Mouse (Mus musculus) embryonic facial prominence, embryonic 13.5 days (tissue): ENCODE measurements at regions not wholly inside any gene's neighbourhood (a gene's known extent, or its start where the extent isn't known, plus 50 kb on each side); places are given as distances from the start of the nearest gene placed in this dataset.
A peak's percentile ranks its signal among the peaks of the same experiment; 100 is the strongest.
"Not testable (repeated sequence)": the region's sequence is repeated elsewhere in the genome, so short reads cannot be mapped to it uniquely, and the experiment has no call there.

ENCODE experiments used
- ATAC-seq: fragments of 200-750 bp; cut with Nextera tagmentation; 2 replicates; pipeline ENCODE4 v1.8.0; 2017; ENCODE audit warnings: low read depth; ENCODE audit not compliant: insufficient number of reproducible peaks, insufficient read depth, low FRiP score, low TSS enrichment
- H3K27ac ChIP-seq: fragments of 300-500 bp; sonication (generic); 2 replicates; pipeline ENCODE4 v1.5.1; 2015; ENCODE audit warnings: moderate library complexity, mild to moderate bottlenecking, inconsistent platforms
- H3K27me3 ChIP-seq: fragments of 300-500 bp; sonication (generic); 2 replicates; pipeline ENCODE4 v1.6.1; 2015; ENCODE audit warnings: mild to moderate bottlenecking, inconsistent platforms
- H3K36me3 ChIP-seq: fragments of 300-500 bp; sonication (generic); 2 replicates; pipeline ENCODE4 v1.6.1; 2015; ENCODE audit warnings: mild to moderate bottlenecking, inconsistent platforms
- H3K4me1 ChIP-seq: fragments of 300-500 bp; sonication (generic); 2 replicates; pipeline ENCODE4 v1.6.1; 2015; ENCODE audit warnings: inconsistent platforms
- H3K4me2 ChIP-seq: fragments of 300-500 bp; sonication (generic); 2 replicates; pipeline ENCODE4 v1.6.1; 2015; ENCODE audit warnings: moderate library complexity, mild to moderate bottlenecking, inconsistent platforms
- H3K4me3 ChIP-seq: fragments of 300-500 bp; sonication (generic); 2 replicates; pipeline ENCODE4 v1.5.1; 2015; ENCODE audit warnings: mild to moderate bottlenecking, inconsistent platforms
- H3K9ac ChIP-seq: fragments of 300-500 bp; sonication (generic); 2 replicates; pipeline ENCODE4 v1.6.1; 2015; ENCODE audit warnings: mild to moderate bottlenecking, inconsistent platforms
- H3K9me3 ChIP-seq: fragments of 300-500 bp; sonication (generic); 2 replicates; pipeline ENCODE4 v1.6.1; 2016; ENCODE audit warnings: inconsistent platforms
- WGBS: fragments of 180-500 bp; shearing (Covaris S2); methylation state at CpG from one replicate; pipeline ENCODE4 v1.1.7; 2015; ENCODE audit warnings: mixed read lengths; 5-methylcytosine and 5-hydroxymethylcytosine counted together

- ATAC-seq: no peak
Measured at GRCm38 (mm10) chr9:52941637-52941983, 262.0 kb upstream of the AI593442 start.

DNA sequence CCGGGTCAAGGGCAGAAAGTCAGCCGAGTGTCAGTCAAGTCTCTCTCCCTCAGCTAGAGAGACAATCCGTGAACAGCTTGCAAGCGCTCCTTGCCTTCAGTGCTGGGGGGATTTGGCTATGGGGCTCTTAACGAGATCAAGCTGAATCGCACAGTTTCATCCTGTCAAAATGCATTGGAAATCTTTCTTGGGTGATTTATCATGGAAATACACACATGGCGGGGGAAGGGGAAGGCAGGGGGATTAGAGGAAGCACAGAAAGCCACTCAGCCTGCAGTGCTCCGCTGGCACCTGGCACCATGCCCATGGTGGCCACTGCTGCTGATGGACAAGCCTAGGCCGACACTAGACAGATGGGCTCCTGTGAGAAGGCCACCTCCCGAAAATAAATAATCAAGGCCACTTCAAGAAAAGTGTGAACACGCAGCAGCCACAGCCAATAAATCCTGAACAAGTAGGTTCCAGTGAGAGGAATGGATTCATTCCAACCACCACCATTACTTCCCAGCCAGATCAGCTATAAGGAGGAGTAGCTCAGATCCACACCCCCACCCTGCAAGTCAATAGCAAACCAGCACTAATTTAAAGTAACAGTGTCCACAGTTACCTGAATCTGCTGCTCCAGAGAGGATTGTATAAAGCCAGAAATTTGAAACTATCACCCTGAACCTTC is 261.5 kb upstream of the AI593442 start:
- no peak overlapping the region for H3K27ac ChIP-seq
- H3K27me3 ChIP-seq: no peaks in the 10 kb centered on the region
- 0 out of 2 replicates have a peak overlapping the region, but pooled peaks have one; percentile 11 for H3K9ac ChIP-seq
- WGBS: 27% methylated on average over 11 of the region's 11 CpGs
- no peaks in the 10 kb centered on the region for H3K36me3 ChIP-seq
- H3K4me1 ChIP-seq: peaks cover 21% of the 10 kb centered on the region
- no peaks in the 10 kb centered on the region for H3K9me3 ChIP-seq
- ATAC-seq: 0 out of 2 replicates have a peak, but pooled peaks have one; percentile 43
- no peak overlapping the region for H3K4me3 ChIP-seq
- no peak overlapping the region for H3K4me2 ChIP-seq

More at GRCm38 (mm10) chr9:52941637-52941983, 262.0 kb upstream of the AI593442 start:
- Histone ChIP-seq H3K36me3 (no peaks in the 10 kb centered on the region), H3K4me1 (peaks cover 21% of the 10 kb centered on the region), H3K27ac (no peak overlapping the region), H3K27me3 (no peaks in the 10 kb centered on the region), H3K9ac (no peak overlapping the region), H3K4me2 (no peak overlapping the region), H3K4me3 (no peak overlapping the region), H3K9me3 (no peaks in the 10 kb centered on the region)
- WGBS: 31% methylated on average over 3 of the region's 3 CpGs

DNA sequence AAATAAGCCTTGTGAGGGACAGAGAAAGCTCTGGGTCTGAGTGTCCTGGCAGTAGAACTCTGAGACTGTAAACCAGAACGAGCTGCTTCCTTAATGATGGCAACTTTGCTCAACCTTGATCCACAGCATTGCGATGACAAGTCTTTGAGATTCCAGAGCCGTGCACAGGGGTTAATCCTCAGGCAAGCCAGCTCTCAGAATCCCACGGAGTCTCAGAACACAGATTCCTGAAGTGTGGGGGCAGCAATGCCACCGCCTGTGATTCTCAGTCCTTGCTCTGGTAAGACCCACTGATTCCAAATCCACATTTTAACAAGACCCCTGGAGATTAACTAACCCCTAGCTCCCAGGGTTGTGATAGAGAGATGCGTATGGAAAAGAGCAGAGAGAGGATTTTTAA is 255.5 kb upstream of the AI593442 start:
- Histone ChIP-seq H3K9ac (no peak overlapping the region), H3K9me3 (no peaks in the 10 kb centered on the region), H3K4me2 (no peak overlapping the region), H3K36me3 (no peaks in the 10 kb centered on the region), H3K4me3 (no peak overlapping the region), H3K27ac (no peak overlapping the region), H3K4me1 (0 out of 2 replicates have a peak, but pooled peaks cover 2% of the 10 kb centered on the region), H3K27me3 (0 out of 2 replicates have a peak, but pooled peaks cover 3% of the 10 kb centered on the region)
- ATAC-seq: no peak
- WGBS: 36% methylated on average over 6 of the region's 6 CpGs

- H3K9ac ChIP-seq: no peak overlapping the region
- no peaks in the 10 kb centered on the region for H3K36me3 ChIP-seq
- no peak overlapping the region for H3K4me3 ChIP-seq
- no peak for ATAC-seq
- H3K4me2 ChIP-seq: no peak overlapping the region
- no peak overlapping the region for H3K27ac ChIP-seq
- H3K9me3 ChIP-seq: no peaks in the 10 kb centered on the region
- 86% methylated on average over 4 of the region's 4 CpGs for WGBS
- H3K27me3 ChIP-seq: no peaks in the 10 kb centered on the region
- H3K4me1 ChIP-seq: no peaks in the 10 kb centered on the region
Measured at GRCm38 (mm10) chr9:52917516-52917915, 237.9 kb upstream of the AI593442 start.

DNA sequence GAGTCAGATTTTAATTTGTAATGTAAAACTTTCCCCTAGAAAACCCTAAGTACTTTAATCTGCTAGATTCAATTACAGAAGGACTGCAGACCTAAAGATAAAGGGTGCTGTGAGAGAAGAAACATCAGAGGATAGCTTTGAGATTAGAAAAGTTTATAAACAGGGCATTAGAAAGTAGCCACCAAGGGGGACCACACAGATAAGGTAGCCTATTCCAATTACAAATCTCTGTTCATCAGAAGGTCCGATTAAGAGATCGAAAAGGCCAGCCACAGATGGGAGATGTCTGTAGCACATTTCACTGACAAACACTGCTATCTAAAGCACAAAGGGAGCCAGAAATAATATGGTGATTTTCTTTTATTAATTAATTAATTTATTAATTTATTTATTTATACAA is 209.1 kb upstream of the AI593442 start:
- H3K9ac ChIP-seq, H3K36me3 ChIP-seq, H3K4me1 ChIP-seq, H3K4me2 ChIP-seq, H3K27ac ChIP-seq, ATAC-seq, H3K9me3 ChIP-seq, H3K27me3 ChIP-seq, H3K4me3 ChIP-seq: not testable (repeated sequence)
- no CpG with 5 or more reads among the region's 2 CpGs for WGBS

DNA sequence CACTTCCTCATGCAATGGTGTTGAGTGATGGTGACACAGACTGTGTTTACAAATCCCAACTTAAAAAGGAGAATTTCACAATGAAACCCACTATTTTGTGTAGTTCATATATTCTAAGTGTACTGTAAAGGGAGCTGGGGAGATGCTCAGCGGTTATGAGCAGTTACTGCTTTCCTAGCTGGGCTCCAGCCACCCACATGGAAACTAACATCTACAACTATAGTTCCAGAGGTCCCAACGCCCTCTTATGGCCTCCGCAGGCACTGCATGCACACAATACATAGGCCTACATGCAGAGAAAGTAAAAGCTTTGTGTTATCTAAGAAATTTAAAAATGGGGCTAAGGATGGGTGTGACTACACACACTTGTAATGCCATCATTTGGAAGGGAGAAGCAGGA is 208.4 kb upstream of the AI593442 start:
- H3K9ac ChIP-seq, ATAC-seq, H3K27ac ChIP-seq, H3K27me3 ChIP-seq, H3K4me3 ChIP-seq, H3K9me3 ChIP-seq, H3K36me3 ChIP-seq, H3K4me2 ChIP-seq, H3K4me1 ChIP-seq: not testable (repeated sequence)
- no CpG with 5 or more reads among the region's 3 CpGs for WGBS

- no peak overlapping the region for H3K9ac ChIP-seq
- no peaks in the 10 kb centered on the region for H3K27me3 ChIP-seq
- H3K36me3 ChIP-seq: no peaks in the 10 kb centered on the region
- 61% methylated on average over 1 of the region's 1 CpGs for WGBS
- no peak overlapping the region for H3K4me3 ChIP-seq
- no peaks in the 10 kb centered on the region for H3K9me3 ChIP-seq
- ATAC-seq: no peak
- no peak overlapping the region for H3K27ac ChIP-seq
- H3K4me1 ChIP-seq: no peaks in the 10 kb centered on the region
- H3K4me2 ChIP-seq: no peak overlapping the region
Measured at GRCm38 (mm10) chr9:52867236-52867635, 187.7 kb upstream of the AI593442 start.

GRCm38 (mm10) chr9:52860327-52860726 is 180.7 kb upstream of the AI593442 start:
- H3K36me3 ChIP-seq: no peaks in the 10 kb centered on the region
- H3K27me3 ChIP-seq: no peaks in the 10 kb centered on the region
- no peak overlapping the region for H3K9ac ChIP-seq
- H3K4me1 ChIP-seq: no peaks in the 10 kb centered on the region
- no peak overlapping the region for H3K4me2 ChIP-seq
- H3K9me3 ChIP-seq: no peaks in the 10 kb centered on the region
- no peak for ATAC-seq
- 70% methylated on average over 4 of the region's 4 CpGs for WGBS
- H3K4me3 ChIP-seq: no peak overlapping the region
- H3K27ac ChIP-seq: no peak overlapping the region

DNA sequence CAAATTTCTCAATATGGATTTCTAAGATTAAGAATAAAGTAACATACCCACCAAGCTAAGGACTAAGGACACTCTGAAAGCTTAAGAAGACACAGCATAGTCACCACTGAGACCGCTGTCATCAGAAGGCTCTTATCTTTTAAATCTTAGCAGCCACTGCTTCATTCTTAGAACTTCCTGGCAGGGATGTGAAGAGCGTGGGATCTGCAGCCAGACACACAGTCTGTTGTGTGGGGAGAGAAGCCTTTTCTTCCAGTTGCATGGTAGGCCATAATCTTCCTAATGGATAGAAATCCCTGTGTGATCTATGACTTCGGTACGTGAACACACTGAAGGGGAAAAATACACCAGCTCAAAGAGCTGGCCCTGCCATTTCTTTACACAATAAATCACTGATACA is 178.8 kb upstream of the AI593442 start:
- H3K4me1 ChIP-seq: no peaks in the 10 kb centered on the region
- H3K27me3 ChIP-seq: no peaks in the 10 kb centered on the region
- no peak overlapping the region for H3K27ac ChIP-seq
- H3K4me3 ChIP-seq: no peak overlapping the region
- H3K4me2 ChIP-seq: no peak overlapping the region
- WGBS: 73% methylated on average over 4 of the region's 4 CpGs
- H3K36me3 ChIP-seq: no peaks in the 10 kb centered on the region
- H3K9me3 ChIP-seq: no peaks in the 10 kb centered on the region
- no peak for ATAC-seq
- H3K9ac ChIP-seq: no peak overlapping the region

DNA sequence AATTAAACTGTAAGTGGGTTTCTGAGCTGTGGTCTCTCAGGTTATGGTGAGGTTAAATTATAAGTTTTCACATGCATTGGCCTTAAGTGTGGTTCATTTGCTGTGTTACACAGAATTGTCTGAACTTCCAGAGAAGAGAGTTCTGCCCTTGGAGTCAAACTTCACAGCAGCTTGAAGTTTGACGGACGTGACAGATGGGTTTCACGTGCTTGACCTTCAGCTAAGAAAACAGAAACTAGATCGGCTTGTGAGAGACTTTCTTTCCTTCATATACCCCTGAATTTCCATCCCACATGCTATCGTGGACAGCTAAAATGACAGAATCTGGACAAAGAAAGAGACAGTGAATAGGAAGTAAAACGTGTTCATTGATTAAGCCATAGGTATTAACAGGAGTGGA is 173.8 kb upstream of the AI593442 start:
- WGBS: 41% methylated on average over 6 of the region's 6 CpGs
- no peaks in the 10 kb centered on the region for H3K4me1 ChIP-seq
- H3K27me3 ChIP-seq: no peaks in the 10 kb centered on the region
- no peaks in the 10 kb centered on the region for H3K9me3 ChIP-seq
- no peak overlapping the region for H3K27ac ChIP-seq
- ATAC-seq: no peak
- H3K36me3 ChIP-seq: no peaks in the 10 kb centered on the region
- no peak overlapping the region for H3K4me3 ChIP-seq
- no peak overlapping the region for H3K9ac ChIP-seq
- H3K4me2 ChIP-seq: no peak overlapping the region

DNA sequence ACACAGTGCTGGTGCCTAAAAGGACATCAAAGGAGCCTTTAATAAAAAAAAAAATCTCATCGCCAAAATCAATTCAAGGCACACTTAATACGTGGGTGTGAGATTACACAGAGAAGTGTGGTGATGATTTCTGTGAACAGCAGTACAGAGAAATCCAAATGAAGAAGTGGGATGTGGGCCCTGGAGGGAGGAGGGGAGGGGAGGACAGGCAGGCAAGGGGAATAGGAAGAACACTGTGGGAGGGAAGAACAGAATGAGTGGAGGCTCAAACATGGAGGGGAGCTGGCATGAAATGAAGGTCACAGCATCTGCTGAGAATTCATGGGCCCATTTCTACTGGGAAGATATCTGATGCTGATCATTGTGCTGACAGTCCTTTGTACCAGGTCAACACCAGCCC is 171.0 kb upstream of the AI593442 start:
- H3K9ac ChIP-seq: no peak overlapping the region
- H3K4me3 ChIP-seq: no peak overlapping the region
- no peak overlapping the region for H3K4me2 ChIP-seq
- 71% methylated on average over 2 of the region's 2 CpGs for WGBS
- no peak for ATAC-seq
- H3K27ac ChIP-seq: no peak overlapping the region
- H3K27me3 ChIP-seq: no peaks in the 10 kb centered on the region
- H3K36me3 ChIP-seq: no peaks in the 10 kb centered on the region
- H3K9me3 ChIP-seq: no peaks in the 10 kb centered on the region
- no peaks in the 10 kb centered on the region for H3K4me1 ChIP-seq

DNA sequence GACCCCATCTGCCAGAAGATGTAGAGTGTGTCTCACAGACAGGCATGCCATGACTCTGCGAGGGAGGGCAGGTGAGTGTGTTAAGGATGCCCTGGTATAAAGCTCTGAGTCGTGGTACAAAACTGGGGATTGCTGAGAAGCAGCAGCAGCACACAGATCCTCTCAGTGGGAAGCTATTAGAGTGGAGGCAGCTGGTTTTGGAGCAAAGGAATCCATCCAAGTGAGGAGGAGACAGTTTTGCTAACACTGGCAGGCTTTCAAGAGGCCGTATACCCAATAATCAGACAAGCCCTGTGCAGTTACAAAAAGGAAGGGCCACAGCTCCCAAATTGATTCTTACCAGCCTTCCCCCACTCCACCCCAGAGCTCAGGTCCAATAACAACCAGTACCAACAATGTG is 170.4 kb upstream of the AI593442 start:
- Histone ChIP-seq H3K36me3 (no peaks in the 10 kb centered on the region), H3K4me1 (no peaks in the 10 kb centered on the region), H3K9me3 (no peaks in the 10 kb centered on the region), H3K27me3 (no peaks in the 10 kb centered on the region), H3K4me2 (no peak overlapping the region), H3K9ac (no peak overlapping the region), H3K4me3 (no peak overlapping the region), H3K27ac (no peak overlapping the region)
- no peak for ATAC-seq
- 59% methylated on average over 3 of the region's 3 CpGs for WGBS
